In the genomic region with DNA sequence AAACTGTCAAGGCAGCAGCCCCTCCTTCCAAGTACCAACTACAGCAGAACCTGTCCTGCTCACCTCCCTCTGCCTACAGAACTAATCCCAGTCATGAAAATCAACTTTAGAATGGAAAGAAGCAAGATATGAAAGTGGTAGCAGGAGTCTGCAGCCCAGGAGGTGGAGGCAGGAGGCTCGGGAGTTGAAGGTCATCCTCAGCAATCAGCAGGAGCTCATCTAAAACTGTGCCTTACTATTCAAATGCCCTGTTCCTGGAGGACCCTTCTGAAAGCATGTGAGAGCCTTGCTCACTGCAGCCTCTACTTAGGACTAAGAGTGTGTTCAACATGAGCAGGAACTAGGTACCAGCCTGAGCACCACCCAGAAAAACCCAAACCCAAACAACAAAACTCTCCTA, we compare ENCODE assay signal across 13 mouse cellular contexts. TPM values are rescaled to one million over a fixed set of nuclear protein-coding genes. Genes with fewer than 3 reads are reported as not detected.
A peak's percentile ranks its signal among the peaks of the same experiment; 100 is the strongest.
DNase-seq lines count a peak whose midpoint lies in the region; ATAC-seq and TF ChIP-seq lines count a peak whose summit lies in the region.
"Had no signal": no experiment of that assay in that cellular context is flagged by ENCODE, and none has a peak within 500 bp of the region (broad histone marks: within the 10 kb centered on the region; RNA-seq: fewer than 3 reads in every experiment).

No protein-coding gene starts in this region.

- peaks cover 8% of the 10 kb centered on the region; the same call in 1 of the 2 replicates for H3K27me3 ChIP-seq in hindbrain, embryonic 13.5 days
- H3K27me3 ChIP-seq in hindbrain, embryonic 10.5 days (ENCODE audit: insufficient read depth, poor library complexity, severe bottlenecking) = peaks cover 50% of the 10 kb centered on the region
- H3K27me3 ChIP-seq in forebrain, embryonic 16.5 days (replicated peaks; ENCODE audit: control insufficient read depth, insufficient read depth, low read length) = no peaks in the 10 kb centered on the region
- no peaks in the 10 kb centered on the region for H3K27me3 ChIP-seq in midbrain, embryonic 15.5 days (replicated peaks)
- peaks cover 9% of the 10 kb centered on the region for H3K27me3 ChIP-seq in thymus, adult 2 months (ENCODE audit: control insufficient read depth, insufficient read depth, low read length)

- peak; percentile 16 for DNase-seq in cerebellum, adult 8-10 months
- DNase-seq in hindbrain, embryonic 10.5 days (ENCODE audit: low spot score) = no peak
- DNase-seq in thymus, adult 2 months = no peak
- DNase-seq in embryo, embryonic 11 days = no peak
- DNase-seq: adrenal gland, adult 8-10 months; B cell, adult 2 months; lung, adult 18-20 months; thymus, postnatal 14 days had no signal

- ATAC-seq in cerebellum, adult (ENCODE audit: insufficient number of reproducible peaks, low FRiP score, low TSS enrichment) = no peak
- no peak for ATAC-seq in hindbrain, embryonic 13.5 days (ENCODE audit: low FRiP score)
- ATAC-seq in forebrain, embryonic 16.5 days = no peak
- ATAC-seq in midbrain, embryonic 15.5 days (replicated peaks) = no peak

- H3K9ac ChIP-seq in hindbrain, embryonic 13.5 days = peak overlapping the region; percentile 93
- H3K9ac ChIP-seq in forebrain, embryonic 16.5 days (replicated peaks; ENCODE audit: low read depth, low read length) = no peak overlapping the region
- H3K9ac ChIP-seq in midbrain, embryonic 15.5 days = peak overlapping the region; percentile 9; the same call in 1 of the 2 replicates

- TF ChIP-seq POLR2A in thymus, adult 2 months (IDR thresholded peaks at IDR 0.05; ENCODE audit: control insufficient read depth, extremely low read depth, insufficient read depth, low read length, poor library complexity) = no peak

- no peaks in the 10 kb centered on the region for H3K9me3 ChIP-seq in hindbrain, embryonic 13.5 days
- H3K9me3 ChIP-seq in hindbrain, embryonic 10.5 days = no peaks in the 10 kb centered on the region
- H3K9me3 ChIP-seq in forebrain, embryonic 16.5 days (ENCODE audit: control insufficient read depth, low read length) = no peaks in the 10 kb centered on the region
- H3K9me3 ChIP-seq in midbrain, embryonic 15.5 days = no peaks in the 10 kb centered on the region

- 48% methylated on average over 1 of the region's 1 CpGs for WGBS in hindbrain, embryonic 13.5 days
- 29% methylated on average over 1 of the region's 1 CpGs for WGBS in hindbrain, embryonic 10.5 days
- 45% methylated on average over 1 of the region's 1 CpGs for WGBS in forebrain, embryonic 16.5 days
- WGBS in midbrain, embryonic 15.5 days = 45% methylated on average over 1 of the region's 1 CpGs
- 100% methylated on average over 1 of the region's 1 CpGs for WGBS in thymus, adult 2 months

- H3K27ac ChIP-seq in hindbrain, embryonic 13.5 days = no peak overlapping the region
- no peak overlapping the region for H3K27ac ChIP-seq in hindbrain, embryonic 10.5 days
- H3K27ac ChIP-seq in forebrain, embryonic 16.5 days (ENCODE audit: low read length) = no peak overlapping the region
- H3K27ac ChIP-seq in midbrain, embryonic 15.5 days = no peak overlapping the region
- no peak overlapping the region for H3K27ac ChIP-seq in thymus, adult 2 months (ENCODE audit: control insufficient read depth, insufficient read depth, low read length)

- H3K4me1 ChIP-seq in hindbrain, embryonic 13.5 days (replicated peaks) = peaks cover 41% of the 10 kb centered on the region
- H3K4me1 ChIP-seq in hindbrain, embryonic 10.5 days (replicated peaks) = peaks cover 22% of the 10 kb centered on the region
- H3K4me1 ChIP-seq in forebrain, embryonic 16.5 days (replicated peaks; ENCODE audit: control insufficient read depth, insufficient read depth, low read length) = peaks cover 30% of the 10 kb centered on the region
- H3K4me1 ChIP-seq in midbrain, embryonic 15.5 days = peaks cover 36% of the 10 kb centered on the region
- no peaks in the 10 kb centered on the region; the same call in 1 of the 2 replicates for H3K4me1 ChIP-seq in thymus, adult 2 months (replicated peaks; ENCODE audit: control insufficient read depth, insufficient read depth, low read length)

- TF ChIP-seq CTCF in thymus, adult 2 months (IDR thresholded peaks at IDR 0.05; ENCODE audit: borderline replicate concordance, control insufficient read depth, extremely low read depth, insufficient read depth, low read length, poor library complexity) = no peak

- peak overlapping the region; percentile 97 for H3K4me2 ChIP-seq in hindbrain, embryonic 13.5 days
- peak overlapping the region; percentile 94 for H3K4me2 ChIP-seq in forebrain, embryonic 16.5 days (ENCODE audit: low read length)
- peak overlapping the region; percentile 87 for H3K4me2 ChIP-seq in midbrain, embryonic 15.5 days

- peaks cover 7% of the 10 kb centered on the region; the same call in 1 of the 2 replicates for H3K36me3 ChIP-seq in hindbrain, embryonic 13.5 days
- H3K36me3 ChIP-seq in hindbrain, embryonic 10.5 days = no peaks in the 10 kb centered on the region
- H3K36me3 ChIP-seq in forebrain, embryonic 16.5 days (ENCODE audit: control insufficient read depth, insufficient read depth) = peaks cover 2% of the 10 kb centered on the region; the same call in 1 of the 2 replicates
- H3K36me3 ChIP-seq in midbrain, embryonic 15.5 days (replicated peaks) = no peaks in the 10 kb centered on the region
- H3K36me3 ChIP-seq in thymus, adult 2 months (ENCODE audit: control insufficient read depth, insufficient read depth, low read length) = no peaks in the 10 kb centered on the region

- peak overlapping the region; percentile 78 for H3K4me3 ChIP-seq in hindbrain, embryonic 13.5 days
- H3K4me3 ChIP-seq in hindbrain, embryonic 10.5 days = no peak overlapping the region
- peak overlapping the region; percentile 77 for H3K4me3 ChIP-seq in forebrain, embryonic 16.5 days (replicated peaks; ENCODE audit: low read length)
- H3K4me3 ChIP-seq in midbrain, embryonic 15.5 days = peak overlapping the region; percentile 62
- H3K4me3 ChIP-seq in thymus, adult 2 months (ENCODE audit: control insufficient read depth, insufficient read depth, low read length) = no peak overlapping the region
- H3K4me3 ChIP-seq: megakaryocyte, embryonic 14.5 days had no signal

RNA-seq across cellular contexts. Expression of a gene that starts 35.2 kb away (rescaled TPM):
- 114 and 117 TPM in 2 replicates for polyA plus RNA-seq in hindbrain, embryonic 13.5 days (2015; fragmentation: Nextera tagmentation; extraction: Ambion mirVana)
- polyA plus RNA-seq in hindbrain, embryonic 10.5 days (2016; fragmentation: Nextera tagmentation; extraction: Ambion mirVana) = 112 and 116 TPM in 2 replicates
- 111 and 130 TPM in 2 replicates for polyA plus RNA-seq in forebrain, embryonic 16.5 days (2015; fragmentation: Nextera tagmentation; extraction: Ambion mirVana)
- polyA plus RNA-seq in midbrain, embryonic 15.5 days (2015; fragmentation: Nextera tagmentation; extraction: Ambion mirVana) = 101 and 103 TPM in 2 replicates
- polyA plus RNA-seq in thymus, adult 2 months (2012; rRNA removed) = 34.4 and 55.9 TPM in 2 replicates

RNA-seq across cellular contexts. Expression of a gene that starts 36.3 kb away (rescaled TPM):
- 11.4 TPM in 2 replicates for polyA plus RNA-seq in hindbrain, embryonic 13.5 days (2015; fragmentation: Nextera tagmentation; extraction: Ambion mirVana)
- polyA plus RNA-seq in hindbrain, embryonic 10.5 days (2016; fragmentation: Nextera tagmentation; extraction: Ambion mirVana) = 0.87 and 2.9 TPM in 2 replicates
- 7.0 and 9.8 TPM in 2 replicates for polyA plus RNA-seq in forebrain, embryonic 16.5 days (2015; fragmentation: Nextera tagmentation; extraction: Ambion mirVana)
- polyA plus RNA-seq in midbrain, embryonic 15.5 days (2015; fragmentation: Nextera tagmentation; extraction: Ambion mirVana) = 14.1 and 15.1 TPM in 2 replicates
- 3.5 and 3.8 TPM in 2 replicates for polyA plus RNA-seq in thymus, adult 2 months (2012; rRNA removed)

Comparison
In these comparisons a context has a peak if more than half of its experiments do, and no peak if none do; other contexts are left out.
1. H3K4me3 ChIP-seq: peak in hindbrain, embryonic 13.5 days (single experiment), forebrain, embryonic 16.5 days (single experiment) and midbrain, embryonic 15.5 days (single experiment); none in hindbrain, embryonic 10.5 days (single experiment) and thymus, adult 2 months (single experiment).
2. Peak in every context shown above with its lines, with median percentiles within 50 percentile points of each other: H3K4me2 ChIP-seq.